Mouse (Mus musculus): ENCODE measurements at regions not wholly inside any gene's neighbourhood (a gene's known extent, or its start where the extent isn't known, plus 50 kb on each side); places are given as distances from the start of the nearest gene placed in this dataset.
A peak's percentile ranks its signal among the peaks of the same experiment; 100 is the strongest.

DNA sequence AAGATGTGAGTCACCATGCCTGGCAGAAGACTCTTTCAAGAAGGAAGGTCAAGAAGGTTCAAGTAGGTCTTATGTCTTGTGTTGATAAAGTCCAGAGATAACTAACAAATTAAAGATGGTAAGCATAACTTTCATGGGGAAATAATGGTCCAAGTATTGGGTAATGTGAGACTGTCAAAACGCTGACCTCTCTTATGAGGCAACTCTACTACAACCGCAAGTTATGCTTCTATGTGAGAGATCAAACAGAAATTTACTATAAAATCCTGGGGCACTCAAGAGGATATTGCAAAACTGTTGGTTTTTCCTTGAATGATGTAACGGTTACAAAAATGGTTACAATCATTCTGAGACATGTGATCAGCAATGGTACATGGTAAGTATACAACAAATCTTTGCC is 192.6 kb upstream of the Kit start:
- H3K27ac ChIP-seq (ENCODE audit: low read depth, low read length), result no peak overlapping the region
- H3K9ac ChIP-seq, result no peak overlapping the region
- no peaks in the 10 kb centered on the region for H3K9me3 ChIP-seq (ENCODE audit: low read length)
- no peak for ATAC-seq
- H3K27me3 ChIP-seq (ENCODE audit: insufficient read depth, low read length), result no peaks in the 10 kb centered on the region
- H3K4me3 ChIP-seq (ENCODE audit: low read depth, low read length), result no peak overlapping the region
- no peak for DNase-seq
- 94% methylated on average over 3 of the region's 3 CpGs for WGBS
- no peak for TF ChIP-seq CTCF (IDR thresholded peaks at IDR 0.05; ENCODE audit: low read depth)
- no peaks in the 10 kb centered on the region for H3K36me3 ChIP-seq (ENCODE audit: insufficient read depth)
- no peak overlapping the region for H3K4me2 ChIP-seq (ENCODE audit: low read depth)
- no peaks in the 10 kb centered on the region for H3K4me1 ChIP-seq (ENCODE audit: insufficient read depth)

DNA sequence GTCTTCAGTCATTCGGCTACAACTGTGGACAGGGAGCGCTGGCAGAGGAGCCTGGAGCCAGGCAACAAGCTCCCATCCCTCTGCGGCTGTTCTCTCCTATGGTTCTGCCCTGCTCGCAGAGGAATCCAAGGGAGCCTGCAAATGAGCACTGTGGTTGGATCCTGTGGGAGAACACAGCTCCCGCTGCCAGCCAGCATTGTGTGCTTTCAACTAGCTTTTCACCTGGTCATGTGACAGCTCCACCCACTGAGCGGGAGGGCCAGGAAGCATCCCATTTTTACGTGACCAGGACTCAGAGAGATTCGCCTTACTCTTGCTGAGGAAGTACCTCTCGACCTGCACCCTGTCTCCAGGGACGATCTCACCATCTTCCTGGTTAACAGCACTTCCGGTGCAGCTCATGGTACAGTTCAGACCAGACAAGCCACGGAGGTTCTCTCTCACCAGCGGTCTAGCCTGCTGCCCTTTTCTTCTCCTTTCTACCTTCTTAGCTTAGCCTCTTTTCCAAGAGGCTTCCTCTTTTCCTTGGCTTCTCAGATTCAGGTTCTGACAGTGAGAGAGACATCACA is 186.7 kb upstream of the Kit start:
- H3K9ac ChIP-seq, result no peak overlapping the region
- H3K9me3 ChIP-seq (ENCODE audit: low read length), result no peaks in the 10 kb centered on the region
- no peaks in the 10 kb centered on the region for H3K27me3 ChIP-seq (ENCODE audit: insufficient read depth, low read length)
- H3K4me3 ChIP-seq (ENCODE audit: low read depth, low read length), result no peak overlapping the region
- ATAC-seq (peak; percentile 34; the same call in 1 of the 2 replicates), DNase-seq (no peak)
- TF ChIP-seq CTCF (IDR thresholded peaks at IDR 0.05; ENCODE audit: low read depth), result no peak
- H3K36me3 ChIP-seq (ENCODE audit: insufficient read depth), result no peaks in the 10 kb centered on the region
- 0 out of 2 replicates have a peak overlapping the region, but pooled peaks have one; percentile 8 for H3K4me2 ChIP-seq (ENCODE audit: low read depth)
- 46% methylated on average over 13 of the region's 13 CpGs for WGBS
- H3K27ac ChIP-seq (ENCODE audit: low read depth, low read length), result no peak overlapping the region
- H3K4me1 ChIP-seq (ENCODE audit: insufficient read depth), result no peaks in the 10 kb centered on the region

GRCm38 (mm10) chr5:75388699-75389260 is 185.9 kb upstream of the Kit start:
- no peak overlapping the region for H3K9ac ChIP-seq
- H3K4me3 ChIP-seq (ENCODE audit: low read depth, low read length), result no peak overlapping the region
- WGBS, result 86% methylated on average over 7 of the region's 7 CpGs
- H3K4me2 ChIP-seq (ENCODE audit: low read depth), result no peak overlapping the region
- H3K27me3 ChIP-seq (ENCODE audit: insufficient read depth, low read length), result no peaks in the 10 kb centered on the region
- H3K9me3 ChIP-seq (ENCODE audit: low read length), result no peaks in the 10 kb centered on the region
- H3K4me1 ChIP-seq (ENCODE audit: insufficient read depth), result no peaks in the 10 kb centered on the region
- no peaks in the 10 kb centered on the region for H3K36me3 ChIP-seq (ENCODE audit: insufficient read depth)
- TF ChIP-seq CTCF (IDR thresholded peaks at IDR 0.05; ENCODE audit: low read depth), result no peak
- ATAC-seq (no peak), DNase-seq (no peak)
- H3K27ac ChIP-seq (ENCODE audit: low read depth, low read length), result no peak overlapping the region

GRCm38 (mm10) chr5:75389433-75389971 is 185.2 kb upstream of the Kit start:
- H3K9ac ChIP-seq, result no peak overlapping the region
- no peaks in the 10 kb centered on the region for H3K9me3 ChIP-seq (ENCODE audit: low read length)
- WGBS, result 67% methylated on average over 7 of the region's 7 CpGs
- no peak overlapping the region for H3K4me2 ChIP-seq (ENCODE audit: low read depth)
- ATAC-seq, result no peak
- no peak overlapping the region for H3K27ac ChIP-seq (ENCODE audit: low read depth, low read length)
- no peak for DNase-seq
- TF ChIP-seq CTCF (IDR thresholded peaks at IDR 0.05; ENCODE audit: low read depth), result no peak
- no peaks in the 10 kb centered on the region for H3K4me1 ChIP-seq (ENCODE audit: insufficient read depth)
- H3K27me3 ChIP-seq (ENCODE audit: insufficient read depth, low read length), result no peaks in the 10 kb centered on the region
- no peaks in the 10 kb centered on the region for H3K36me3 ChIP-seq (ENCODE audit: insufficient read depth)
- H3K4me3 ChIP-seq (ENCODE audit: low read depth, low read length), result no peak overlapping the region

GRCm38 (mm10) chr5:75398820-75399219 is 175.9 kb upstream of the Kit start:
- Histone ChIP-seq H3K9me3 (ENCODE audit: low read length) (no peaks in the 10 kb centered on the region), H3K4me1 (ENCODE audit: insufficient read depth) (no peaks in the 10 kb centered on the region), H3K27ac (ENCODE audit: low read depth, low read length) (no peak overlapping the region), H3K9ac (no peak overlapping the region), H3K4me3 (ENCODE audit: low read depth, low read length) (no peak overlapping the region), H3K27me3 (ENCODE audit: insufficient read depth, low read length) (peaks cover 3% of the 10 kb centered on the region; the same call in 1 of the 2 replicates), H3K4me2 (ENCODE audit: low read depth) (no peak overlapping the region), H3K36me3 (ENCODE audit: insufficient read depth) (no peaks in the 10 kb centered on the region)
- 65% methylated on average over 5 of the region's 5 CpGs for WGBS
- ATAC-seq (no peak), DNase-seq (no peak)
- no peak for TF ChIP-seq CTCF (IDR thresholded peaks at IDR 0.05; ENCODE audit: low read depth)

DNA sequence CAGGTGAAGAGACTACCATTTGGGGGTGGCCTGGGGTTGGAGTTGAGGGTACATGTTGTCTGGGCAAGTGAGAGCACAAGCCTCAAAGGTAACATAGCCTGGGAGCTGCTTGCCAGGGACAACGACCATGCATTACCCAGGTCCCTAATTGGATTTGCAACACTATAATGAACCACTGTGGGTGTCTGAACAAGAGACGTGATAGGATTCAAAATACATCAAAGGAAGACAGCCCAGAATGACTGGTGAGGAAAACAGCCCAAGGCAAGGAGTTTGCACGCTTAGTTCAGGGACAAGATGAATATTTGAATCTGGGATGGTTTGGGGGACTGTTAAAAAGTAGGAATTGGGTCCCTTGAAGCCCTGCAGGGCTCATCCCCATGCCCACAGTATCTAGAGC is 173.0 kb upstream of the Kit start:
- Histone ChIP-seq H3K9ac (no peak overlapping the region), H3K9me3 (ENCODE audit: low read length) (no peaks in the 10 kb centered on the region), H3K27ac (ENCODE audit: low read depth, low read length) (no peak overlapping the region), H3K36me3 (ENCODE audit: insufficient read depth) (no peaks in the 10 kb centered on the region), H3K27me3 (ENCODE audit: insufficient read depth, low read length) (peaks cover 9% of the 10 kb centered on the region; the same call in 1 of the 2 replicates), H3K4me2 (ENCODE audit: low read depth) (no peak overlapping the region), H3K4me3 (ENCODE audit: low read depth, low read length) (no peak overlapping the region), H3K4me1 (ENCODE audit: insufficient read depth) (peaks cover 4% of the 10 kb centered on the region; the same call in 1 of the 2 replicates)
- TF ChIP-seq CTCF (IDR thresholded peaks at IDR 0.05; ENCODE audit: low read depth), result no peak
- ATAC-seq (no peak), DNase-seq (no peak)
- 26% methylated on average over 3 of the region's 3 CpGs for WGBS

DNA sequence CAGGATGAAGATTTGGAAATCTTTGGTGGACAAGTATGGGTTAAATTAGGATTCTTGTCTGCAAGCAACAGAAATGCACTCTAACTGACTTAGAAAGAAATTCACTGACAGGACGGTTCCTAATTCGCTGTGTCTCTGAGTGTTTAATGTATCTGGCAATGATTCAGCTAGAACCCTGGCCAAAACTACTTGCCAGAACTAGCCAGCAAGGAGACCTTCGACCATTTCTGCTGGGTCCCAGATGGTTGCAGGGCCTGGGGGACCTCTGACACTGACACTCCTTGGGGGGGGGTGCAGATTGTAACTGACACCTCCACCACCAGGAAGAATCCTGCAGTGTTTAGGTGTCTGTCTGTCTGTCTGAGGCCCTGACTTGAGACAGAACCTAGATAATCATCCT is 172.1 kb upstream of the Kit start:
- Histone ChIP-seq H3K27me3 (ENCODE audit: insufficient read depth, low read length) (peaks cover 9% of the 10 kb centered on the region; the same call in 1 of the 2 replicates), H3K9me3 (ENCODE audit: low read length) (no peaks in the 10 kb centered on the region), H3K4me1 (ENCODE audit: insufficient read depth) (peaks cover 4% of the 10 kb centered on the region; the same call in 1 of the 2 replicates), H3K36me3 (ENCODE audit: insufficient read depth) (no peaks in the 10 kb centered on the region), H3K4me2 (ENCODE audit: low read depth) (no peak overlapping the region), H3K4me3 (ENCODE audit: low read depth, low read length) (no peak overlapping the region), H3K9ac (no peak overlapping the region), H3K27ac (ENCODE audit: low read depth, low read length) (no peak overlapping the region)
- ATAC-seq (no peak), DNase-seq (no peak)
- WGBS, result 32% methylated on average over 3 of the region's 3 CpGs
- no peak for TF ChIP-seq CTCF (IDR thresholded peaks at IDR 0.05; ENCODE audit: low read depth)

All from forebrain, postnatal 0 days (tissue).